Mouse (Mus musculus): Measurements from ENCODE around the gene Drp2.

GRCm38 (mm10) chrX:134481720-134482119 lies 77.4 kb downstream of the Drp2 start:
- TF ChIP-seq MAX (IDR thresholded peaks at IDR 0.05; ENCODE audit: low read depth) (no peak), TCF3 (IDR thresholded peaks at IDR 0.05; ENCODE audit: insufficient read length, low read depth) (no peak), USF1 (IDR thresholded peaks at IDR 0.05; ENCODE audit: low read depth) (no peak), MYOD1 (IDR thresholded peaks at IDR 0.05; ENCODE audit: control insufficient read depth in 1 of 3, insufficient read length in 2 of 3, low read depth in 2 of 3) (no peak), POLR2A (IDR thresholded peaks at IDR 0.05; ENCODE audit: insufficient read length, low read depth) (no peak)
